Mouse (Mus musculus) bone marrow, adult 2 months (tissue): ENCODE data around the gene Pde7b.

ENCODE experiments used
- CTCF ChIP-seq: fragments of 200-500 bp; IDR thresholded peaks from 2 replicates; pipeline ENCODE4 v1.5.1; 2011; ENCODE audit warnings: low read length, control low read depth; ENCODE audit not compliant: control insufficient read depth, insufficient read depth
- POLR2A ChIP-seq: fragments of 200-500 bp; IDR thresholded peaks from 2 replicates; pipeline ENCODE4 v1.6.1; 2011; ENCODE audit warnings: low read depth, mild to moderate bottlenecking, control low read depth, low read length, borderline replicate concordance; ENCODE audit not compliant: control insufficient read depth

DNA sequence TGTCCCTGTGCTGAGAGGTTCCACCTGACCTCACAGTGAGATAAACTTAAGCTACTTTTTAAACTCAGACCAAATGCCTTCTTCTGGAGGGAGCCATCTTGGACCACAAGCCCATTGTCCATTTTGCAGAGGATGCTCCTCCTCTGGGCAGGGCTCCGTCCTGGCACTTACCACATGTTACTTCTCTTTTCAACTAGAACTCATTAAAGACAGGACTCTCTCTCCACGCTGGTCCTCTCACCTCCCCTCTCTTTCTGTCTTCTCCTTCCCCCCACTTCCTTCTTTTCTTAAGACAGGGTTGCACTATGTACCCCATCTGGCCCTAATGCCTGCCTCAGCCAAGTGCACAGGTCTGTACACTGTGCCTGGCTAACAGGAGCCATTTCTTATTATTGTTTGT, 217.8 kb downstream of the Pde7b start:
- TF ChIP-seq CTCF = no peak
- TF ChIP-seq POLR2A = no peak
